Mouse (Mus musculus) hindbrain, postnatal 0 days (tissue): ENCODE measurements around the gene Rnf115. TPM values are rescaled to one million over a fixed set of nuclear protein-coding genes. Genes with fewer than 3 reads are reported as not detected.
A peak's percentile ranks its signal among the peaks of the same experiment; 100 is the strongest.
"Not testable (repeated sequence)": the region's sequence is repeated elsewhere in the genome, so short reads cannot be mapped to it uniquely, and the experiment has no call there.

Experiments
- ATAC-seq: fragments of 200-750 bp; cut with Nextera tagmentation; 2 replicates; pipeline ENCODE4 v1.8.0; 2017; ENCODE audit warnings: mild to moderate bottlenecking, moderate TSS enrichment, moderate library complexity
- DNase-seq: peaks from one replicate; pipeline ENCODE4 v3.0.0-alpha.2; 2015; ENCODE audit warnings: low spot score
- H3K27ac ChIP-seq: fragments of 300-500 bp; sonication (generic); 2 replicates; pipeline ENCODE4 v1.5.1; 2014; ENCODE audit warnings: mild to moderate bottlenecking
- H3K27me3 ChIP-seq: fragments of 300-500 bp; sonication (generic); 2 replicates; pipeline ENCODE4 v1.6.1; 2014; ENCODE audit warnings: low read length, mixed read lengths; ENCODE audit not compliant: insufficient read depth
- H3K36me3 ChIP-seq: fragments of 300-500 bp; sonication (generic); 2 replicates; pipeline ENCODE4 v1.6.1; 2014; ENCODE audit warnings: low read length, mixed read lengths; ENCODE audit not compliant: insufficient read depth
- H3K4me1 ChIP-seq: fragments of 300-500 bp; sonication (generic); 2 replicates; pipeline ENCODE4 v1.6.1; 2014; ENCODE audit warnings: antibody characterized with exemption, low read length, mixed read lengths; ENCODE audit not compliant: insufficient read depth
- H3K4me2 ChIP-seq: fragments of 300-500 bp; sonication (generic); 2 replicates; pipeline ENCODE4 v1.6.1; 2014; ENCODE audit warnings: low read depth, mild to moderate bottlenecking, low read length, moderate library complexity, mixed read lengths
- H3K4me3 ChIP-seq: fragments of 300-500 bp; sonication (generic); 2 replicates; pipeline ENCODE4 v1.5.1; 2014; ENCODE audit warnings: low read length
- H3K9ac ChIP-seq: fragments of 300-500 bp; sonication (generic); replicated peaks from 2 replicates; pipeline ENCODE4 v1.6.1; 2014; ENCODE audit warnings: mild to moderate bottlenecking, low read length, moderate library complexity, mixed read lengths
- H3K9me3 ChIP-seq: fragments of 300-500 bp; sonication (generic); 2 replicates; pipeline ENCODE4 v1.6.1; 2016; ENCODE audit warnings: low read length, mixed read lengths
- CTCF ChIP-seq: IDR thresholded peaks from 2 replicates; pipeline ENCODE4 v1.5.1; 2016; ENCODE audit warnings: antibody characterized with exemption, control low read depth, low read depth
- WGBS: fragments of 180-500 bp; shearing (Covaris S2); extraction: QIAGEN DNeasy Blood & Tissue Kit; methylation state at CpG from one replicate; pipeline ENCODE4 v1.1.7; 2014; 5-methylcytosine and 5-hydroxymethylcytosine counted together
- polyA plus RNA-seq: library from polyadenylated mRNA; unstranded; fragments of >200 nt; fragmentation: Nextera tagmentation; extraction: Ambion mirVana; gene quantifications from 2 replicates; pipeline ENCODE4 v1.2.1, GENCODE M21; 2015
- total RNA-seq: library from RNA; depleted of rRNA; stranded (reverse); fragments of >200 nt; gene quantifications from 2 replicates; pipeline ENCODE4 v1.2.3, GENCODE M21; 2014

The Rnf115 gene
- total and polyA plus RNA-seq, 2 experiments from 2014 or later = 53.8 to 81.2 TPM

DNA sequence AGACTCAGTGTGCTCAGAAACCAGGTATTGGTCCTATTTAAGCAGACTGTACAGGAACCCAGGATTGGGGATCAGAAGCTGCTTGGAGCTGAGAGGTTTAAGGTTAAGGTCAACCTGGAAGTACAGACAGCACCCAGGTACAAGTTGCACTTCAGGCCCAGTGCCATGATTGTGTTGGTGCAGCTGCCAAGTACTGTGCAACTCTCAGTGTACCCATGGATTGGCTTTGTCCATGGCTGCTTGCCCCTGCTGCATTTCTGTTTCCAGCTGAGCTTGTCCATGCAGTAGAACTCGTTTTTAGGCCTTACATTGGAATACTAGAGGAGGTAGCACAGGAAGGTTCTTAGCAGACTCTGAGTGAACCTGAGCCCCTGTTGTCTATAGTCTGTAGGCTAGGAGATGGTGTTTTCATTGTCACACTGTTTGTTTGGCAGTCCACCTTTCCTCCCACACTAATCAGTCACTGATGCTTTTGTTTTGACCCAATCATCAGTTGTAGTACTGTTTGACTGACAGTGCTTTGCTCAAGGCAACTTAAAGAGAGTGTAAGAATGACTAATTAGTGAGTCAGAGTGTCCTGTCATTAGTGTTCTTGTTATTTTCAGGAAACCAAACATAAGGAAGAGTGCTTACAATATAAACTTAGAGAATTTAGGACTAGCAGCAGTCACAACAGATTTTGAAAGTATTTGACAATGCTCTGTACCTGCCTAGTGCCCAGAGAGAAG is 9.7 kb downstream of the Rnf115 start:
- Histone ChIP-seq H3K36me3 (no peaks in the 10 kb centered on the region), H3K4me1 (no peaks in the 10 kb centered on the region), H3K27ac (no peak overlapping the region), H3K9me3 (no peaks in the 10 kb centered on the region), H3K4me3 (no peak overlapping the region), H3K4me2 (no peak overlapping the region), H3K27me3 (no peaks in the 10 kb centered on the region), H3K9ac (no peak overlapping the region)
- WGBS = 38% methylated on average over 1 of the region's 1 CpGs
- DNase-seq (no peak), ATAC-seq (no peak)
- TF ChIP-seq CTCF = no peak

DNA sequence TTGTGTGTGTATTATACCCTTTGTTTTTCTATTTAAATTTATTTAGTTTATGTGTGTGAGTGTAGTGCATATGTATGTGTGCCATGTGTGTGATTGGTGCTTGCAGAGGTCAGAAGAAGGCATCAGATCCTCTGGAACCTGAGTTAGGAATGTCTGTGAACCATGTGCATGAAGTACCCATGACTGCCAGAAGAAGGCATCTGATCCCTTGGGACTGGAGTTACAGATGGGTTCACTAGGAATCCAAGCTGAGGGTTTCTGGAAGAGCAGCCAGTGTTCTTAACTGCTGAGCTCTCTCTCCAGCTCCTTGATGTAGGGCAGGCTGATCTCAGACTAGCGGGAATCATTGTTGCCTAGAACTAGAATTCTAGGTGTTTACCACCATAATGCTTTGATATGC is 10.5 kb downstream of the Rnf115 start:
- no peak overlapping the region for H3K4me3 ChIP-seq
- no peaks in the 10 kb centered on the region for H3K36me3 ChIP-seq
- H3K9ac ChIP-seq = no peak overlapping the region
- H3K4me1 ChIP-seq = no peaks in the 10 kb centered on the region
- no peaks in the 10 kb centered on the region for H3K27me3 ChIP-seq
- H3K27ac ChIP-seq = no peak overlapping the region
- no peaks in the 10 kb centered on the region for H3K9me3 ChIP-seq
- TF ChIP-seq CTCF = peak; percentile 47
- DNase-seq = peak; percentile 59
- 77% methylated on average over 1 of the region's 1 CpGs for WGBS
- ATAC-seq = no peak
- H3K4me2 ChIP-seq = no peak overlapping the region

DNA sequence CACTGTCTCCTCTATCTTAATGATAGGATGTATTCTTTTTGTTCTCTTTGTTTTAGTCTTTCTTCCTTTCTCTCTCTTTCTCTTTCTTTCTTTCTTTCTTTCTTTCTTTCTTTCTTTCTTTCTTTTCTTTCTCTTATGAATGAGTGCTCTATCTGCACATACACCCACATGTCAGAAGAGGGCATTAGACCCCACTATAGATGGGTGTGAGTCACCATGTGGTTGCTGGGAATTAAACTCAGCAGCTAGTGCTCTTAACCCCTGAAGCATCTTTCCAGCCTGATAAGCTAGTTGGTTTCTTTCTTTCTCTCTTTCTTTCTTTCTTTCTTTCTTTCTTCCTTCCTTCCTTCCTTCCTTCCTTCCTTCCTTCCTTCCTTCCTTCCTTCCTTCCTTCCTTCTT is 12.8 kb downstream of the Rnf115 start:
- H3K36me3 ChIP-seq, H3K9me3 ChIP-seq, H3K4me1 ChIP-seq, H3K27ac ChIP-seq, H3K4me3 ChIP-seq, H3K9ac ChIP-seq, H3K4me2 ChIP-seq, DNase-seq, H3K27me3 ChIP-seq, ATAC-seq: not testable (repeated sequence)

DNA sequence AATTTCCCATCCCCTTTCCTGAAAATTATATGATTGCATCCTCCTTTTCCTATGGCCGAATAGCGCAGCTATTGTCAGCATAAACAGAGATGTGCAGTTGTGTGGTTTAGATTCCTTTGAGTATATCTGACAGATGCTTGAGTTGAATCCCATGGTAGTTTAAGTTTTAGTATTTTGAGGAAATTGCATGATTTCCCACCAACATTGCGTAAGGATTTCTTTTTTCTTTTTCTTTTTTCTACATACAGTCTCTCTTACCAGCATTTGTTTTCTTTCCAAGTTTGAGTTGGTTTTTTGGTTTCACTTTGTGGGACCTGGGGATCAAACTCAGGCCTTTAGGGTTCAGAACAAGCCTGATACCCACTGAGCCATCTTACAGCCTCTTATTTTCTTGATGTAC is 16.9 kb downstream of the Rnf115 start:
- DNase-seq (no peak), ATAC-seq (no peak)
- no peak for TF ChIP-seq CTCF
- no peak overlapping the region for H3K27ac ChIP-seq
- WGBS = 97% methylated on average over 3 of the region's 3 CpGs
- H3K27me3 ChIP-seq = no peaks in the 10 kb centered on the region
- no peak overlapping the region for H3K4me2 ChIP-seq
- H3K9ac ChIP-seq = no peak overlapping the region
- H3K4me3 ChIP-seq = no peak overlapping the region
- no peaks in the 10 kb centered on the region for H3K36me3 ChIP-seq
- no peaks in the 10 kb centered on the region for H3K9me3 ChIP-seq
- no peaks in the 10 kb centered on the region for H3K4me1 ChIP-seq

DNA sequence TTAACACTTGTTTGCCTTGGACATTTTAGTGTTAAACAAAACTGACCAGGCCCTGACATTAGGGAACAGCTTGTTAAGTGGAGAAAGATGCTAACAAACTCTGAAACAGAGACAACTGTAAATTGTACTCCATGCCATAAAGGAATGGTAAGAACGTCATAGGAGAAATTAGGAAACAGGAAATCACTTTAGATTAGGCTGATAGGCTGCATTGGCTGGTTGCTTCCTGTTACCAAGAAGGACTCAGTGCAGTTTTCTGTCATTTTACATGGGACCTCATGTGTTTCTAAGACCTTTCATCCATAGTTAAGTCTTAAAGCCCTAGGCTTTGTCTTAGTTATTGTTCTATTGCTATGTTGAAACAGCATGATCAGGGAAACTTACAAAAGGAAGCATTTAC is 19.4 kb downstream of the Rnf115 start:
- H3K4me3 ChIP-seq = no peak overlapping the region
- no peak overlapping the region for H3K9ac ChIP-seq
- no peak for DNase-seq
- H3K4me2 ChIP-seq = no peak overlapping the region
- TF ChIP-seq CTCF = no peak
- H3K4me1 ChIP-seq = no peaks in the 10 kb centered on the region
- no peak for ATAC-seq
- no peaks in the 10 kb centered on the region for H3K9me3 ChIP-seq
- H3K27ac ChIP-seq = no peak overlapping the region
- no peaks in the 10 kb centered on the region for H3K36me3 ChIP-seq
- 73% methylated on average over 1 of the region's 1 CpGs for whole genome bisulfite sequencing
- H3K27me3 ChIP-seq = no peaks in the 10 kb centered on the region

DNA sequence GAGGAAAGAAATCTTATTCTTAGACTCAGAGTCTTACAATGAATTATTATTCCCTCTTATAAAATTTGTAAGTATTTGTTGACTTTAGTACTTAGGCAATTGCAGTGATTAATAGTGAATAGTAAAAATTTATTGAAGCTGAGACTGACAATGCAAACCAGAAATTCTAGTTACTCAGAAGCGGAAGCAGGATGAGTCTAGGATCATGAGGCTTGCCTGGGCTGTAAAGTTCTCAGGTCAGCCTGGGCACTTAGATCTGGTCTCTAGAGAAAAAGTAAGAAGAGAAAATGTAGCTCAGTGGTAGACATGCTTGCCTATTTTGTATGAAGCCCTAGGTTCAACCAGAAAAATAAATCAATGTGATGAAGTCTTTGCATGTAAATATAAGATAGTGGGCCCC is 28.5 kb downstream of the Rnf115 start:
- Histone ChIP-seq H3K36me3 (no peaks in the 10 kb centered on the region), H3K4me1 (no peaks in the 10 kb centered on the region), H3K9ac (no peak overlapping the region), H3K4me3 (no peak overlapping the region), H3K27ac (no peak overlapping the region), H3K9me3 (no peaks in the 10 kb centered on the region), H3K27me3 (no peaks in the 10 kb centered on the region), H3K4me2 (no peak overlapping the region)
- 100% methylated on average over 1 of the region's 1 CpGs for WGBS
- no peak for DNase-seq
- ATAC-seq = no peak
- TF ChIP-seq CTCF = no peak

DNA sequence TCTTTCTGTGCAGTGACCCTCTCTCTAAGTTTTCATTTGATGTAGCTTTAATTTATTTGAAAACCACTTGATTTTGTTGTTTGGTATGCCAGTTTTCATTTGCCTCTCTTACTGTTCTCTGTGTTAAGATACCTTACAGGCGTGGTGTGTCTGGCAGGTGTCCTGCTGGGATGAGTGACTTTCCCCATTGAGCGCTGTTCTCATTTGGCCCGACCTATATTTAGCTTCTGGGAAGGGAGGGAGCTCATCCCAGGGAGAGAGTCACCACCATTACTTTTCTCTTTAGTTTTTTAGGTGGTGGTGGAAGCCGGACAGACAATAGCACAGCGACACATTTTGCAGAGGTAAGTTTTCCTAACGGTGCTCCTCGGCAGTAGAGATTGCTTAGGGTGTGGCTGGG is 30.2 kb downstream of the Rnf115 start:
- WGBS = 48% methylated on average over 7 of the region's 7 CpGs
- no peak for ATAC-seq
- TF ChIP-seq CTCF = no peak

More for the DNA sequence above, 30.2 kb downstream of the Rnf115 start:
- Histone ChIP-seq H3K9me3 (no peaks in the 10 kb centered on the region), H3K4me3 (no peak overlapping the region), H3K36me3 (no peaks in the 10 kb centered on the region), H3K27ac (no peak overlapping the region), H3K4me2 (no peak overlapping the region), H3K9ac (no peak overlapping the region), H3K4me1 (no peaks in the 10 kb centered on the region), H3K27me3 (no peaks in the 10 kb centered on the region)
- DNase-seq = no peak
